ENCODE assay signal across 27 mouse cellular contexts in the genomic region with DNA sequence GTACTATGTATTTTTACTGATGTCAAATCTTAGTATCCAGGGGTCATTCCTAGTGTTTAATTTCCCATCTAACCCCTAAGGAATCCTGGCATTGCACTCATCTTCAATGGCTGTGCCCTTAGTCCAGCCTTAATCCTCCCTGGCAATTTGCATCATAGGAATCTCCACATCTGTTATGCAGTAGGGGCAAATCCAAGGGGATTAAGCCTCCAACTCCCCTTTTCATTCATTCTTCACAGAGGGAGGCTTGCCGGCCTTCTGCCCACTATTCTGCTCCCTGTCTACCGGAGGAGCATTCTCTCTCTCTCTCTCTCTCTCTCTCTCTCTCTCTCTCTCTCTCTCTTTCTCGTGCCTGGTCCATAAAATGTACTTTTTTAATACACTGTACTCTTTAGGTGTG.
DNase-seq lines count a peak whose midpoint lies in the region; ATAC-seq lines count a peak whose summit lies in the region.
"Had no signal": no experiment of that assay in that cellular context is flagged by ENCODE, and none has a peak within 500 bp of the region (broad histone marks: within the 10 kb centered on the region; RNA-seq: fewer than 3 reads in every experiment).

No protein-coding gene starts in this region.

- no peak overlapping the region for H3K4me3 ChIP-seq in hindbrain, embryonic 11.5 days (ENCODE audit: low read depth, low read length)
- no peak overlapping the region for H3K4me3 ChIP-seq in hindbrain, embryonic 16.5 days (ENCODE audit: low read length)
- H3K4me3 ChIP-seq in embryonic facial prominence, embryonic 14.5 days (ENCODE audit: low read depth, low read length), result no peak overlapping the region
- H3K4me3 ChIP-seq: forebrain, embryonic 13.5 days; kidney, embryonic 15.5 days; limb, embryonic 13.5 days; liver, embryonic 12.5 days; neural tube, embryonic 12.5 days had no signal

- no peak for ATAC-seq in hindbrain, embryonic 11.5 days (ENCODE audit: low FRiP score)
- no peak for ATAC-seq in hindbrain, embryonic 16.5 days
- ATAC-seq in embryonic facial prominence, embryonic 14.5 days (ENCODE audit: low read depth), result no peak
- ATAC-seq: forebrain, embryonic 13.5 days; hindbrain, postnatal 0 days; intestine, embryonic 16.5 days; liver, embryonic 12.5 days; Patski had no signal

- intact Hi-C loops in left cerebral cortex, postnatal 36 days (cut with DNase I), result no loop called here

- DNase-seq in hindbrain, embryonic 11.5 days (ENCODE audit: low spot score), result peak; percentile 0
- peak; percentile 12 for DNase-seq in embryo, embryonic 10 days (ENCODE audit: low spot score)
- DNase-seq in embryonic facial prominence, embryonic 14.5 days (ENCODE audit: low spot score), result peak; percentile 1
- peak; percentile 0 for DNase-seq in retina, postnatal 7 days (ENCODE audit: low read depth, low spot score)
- no peak for DNase-seq in left cerebral cortex, postnatal 36 days (ENCODE audit: low spot score in 2 of 2)
- DNase-seq in spleen, postnatal 14 days (ENCODE audit: low spot score in 2 of 2), result no peak
- DNase-seq: adrenal gland, adult 2 months; B cell, adult 2 months; cerebellum, adult 11-12 months; gastrocnemius, postnatal 14 days; heart, adult 11 months; kidney, postnatal 36 days; lung, adult 18-20 months; lung, postnatal 10 days; right cerebral cortex, adult 18-20 months had no signal

- no peaks in the 10 kb centered on the region for H3K4me1 ChIP-seq in hindbrain, embryonic 11.5 days (replicated peaks; ENCODE audit: control insufficient read depth, insufficient read depth, low read length)
- H3K4me1 ChIP-seq in hindbrain, embryonic 16.5 days (ENCODE audit: control insufficient read depth, insufficient read depth, low read depth, low read length), result no peaks in the 10 kb centered on the region
- no peaks in the 10 kb centered on the region for H3K4me1 ChIP-seq in embryonic facial prominence, embryonic 14.5 days (ENCODE audit: control insufficient read depth, insufficient read depth, low read length)
- H3K4me1 ChIP-seq: forebrain, embryonic 13.5 days; kidney, embryonic 15.5 days; limb, embryonic 13.5 days; liver, embryonic 12.5 days; neural tube, embryonic 12.5 days had no signal

- no peaks in the 10 kb centered on the region for H3K9me3 ChIP-seq in hindbrain, embryonic 11.5 days (ENCODE audit: control insufficient read depth, low read length)
- no peaks in the 10 kb centered on the region for H3K9me3 ChIP-seq in hindbrain, embryonic 16.5 days (ENCODE audit: control insufficient read depth, low read length)
- no peaks in the 10 kb centered on the region for H3K9me3 ChIP-seq in embryonic facial prominence, embryonic 14.5 days (ENCODE audit: control insufficient read depth, low read length)
- H3K9me3 ChIP-seq: forebrain, embryonic 13.5 days; G1E; kidney, embryonic 15.5 days; limb, embryonic 13.5 days; liver, embryonic 12.5 days; neural tube, embryonic 12.5 days had no signal

- no peaks in the 10 kb centered on the region for H3K27me3 ChIP-seq in hindbrain, embryonic 11.5 days (ENCODE audit: control insufficient read depth, insufficient read depth, low read length)
- H3K27me3 ChIP-seq in hindbrain, embryonic 16.5 days (replicated peaks; ENCODE audit: control insufficient read depth, insufficient read depth, low read length), result no peaks in the 10 kb centered on the region
- no peaks in the 10 kb centered on the region for H3K27me3 ChIP-seq in embryonic facial prominence, embryonic 14.5 days (replicated peaks; ENCODE audit: control insufficient read depth, insufficient read depth, low read length)
- H3K27me3 ChIP-seq: CH12.LX; forebrain, embryonic 13.5 days; kidney, embryonic 15.5 days; limb, embryonic 13.5 days; liver, embryonic 12.5 days; neural tube, embryonic 12.5 days; Patski had no signal

- H3K4me2 ChIP-seq in hindbrain, embryonic 11.5 days (replicated peaks; ENCODE audit: low read depth, low read length), result no peak overlapping the region
- H3K4me2 ChIP-seq in hindbrain, embryonic 16.5 days (ENCODE audit: low read length), result no peak overlapping the region
- no peak overlapping the region for H3K4me2 ChIP-seq in embryonic facial prominence, embryonic 14.5 days (ENCODE audit: low read depth, low read length)
- H3K4me2 ChIP-seq: forebrain, embryonic 13.5 days; heart, embryonic 11.5 days; kidney, embryonic 15.5 days; limb, embryonic 13.5 days; liver, embryonic 12.5 days; neural tube, embryonic 12.5 days had no signal

- H3K9ac ChIP-seq in hindbrain, embryonic 11.5 days (ENCODE audit: low read depth, low read length), result no peak overlapping the region
- H3K9ac ChIP-seq in hindbrain, embryonic 16.5 days (ENCODE audit: low read depth, low read length), result no peak overlapping the region
- no peak overlapping the region for H3K9ac ChIP-seq in embryonic facial prominence, embryonic 14.5 days (ENCODE audit: low read depth, low read length)
- H3K9ac ChIP-seq: forebrain, embryonic 13.5 days; kidney, embryonic 15.5 days; limb, embryonic 13.5 days; liver, embryonic 12.5 days; neural tube, embryonic 12.5 days had no signal

- no peaks in the 10 kb centered on the region for H3K36me3 ChIP-seq in hindbrain, embryonic 11.5 days (ENCODE audit: control insufficient read depth, insufficient read depth, low read length)
- no peaks in the 10 kb centered on the region for H3K36me3 ChIP-seq in hindbrain, embryonic 16.5 days (ENCODE audit: control insufficient read depth, insufficient read depth, low read length)
- no peaks in the 10 kb centered on the region for H3K36me3 ChIP-seq in embryonic facial prominence, embryonic 14.5 days (ENCODE audit: control insufficient read depth, insufficient read depth, low read length)
- H3K36me3 ChIP-seq: G1E; kidney, embryonic 15.5 days; limb, embryonic 13.5 days; liver, embryonic 12.5 days; neural tube, embryonic 12.5 days had no signal

- 16% methylated on average over 3 of the region's 3 CpGs for WGBS in hindbrain, embryonic 11.5 days
- WGBS in hindbrain, embryonic 16.5 days, result 8% methylated on average over 3 of the region's 3 CpGs
- 32% methylated on average over 3 of the region's 3 CpGs for WGBS in embryonic facial prominence, embryonic 14.5 days

- no peak overlapping the region for H3K27ac ChIP-seq in hindbrain, embryonic 11.5 days (ENCODE audit: low read depth, low read length)
- H3K27ac ChIP-seq in hindbrain, embryonic 16.5 days (ENCODE audit: low read depth, low read length), result no peak overlapping the region
- H3K27ac ChIP-seq in embryonic facial prominence, embryonic 14.5 days (replicated peaks; ENCODE audit: low read depth, low read length), result no peak overlapping the region
- H3K27ac ChIP-seq: forebrain, embryonic 13.5 days; hindbrain, postnatal 0 days; kidney, embryonic 15.5 days; limb, embryonic 13.5 days; liver, embryonic 12.5 days; neural tube, embryonic 12.5 days had no signal

Comparison
In these comparisons a context has a peak if more than half of its experiments do, and no peak if none do; other contexts are left out.
1. DNase-seq: peak in hindbrain, embryonic 11.5 days (single experiment), embryo, embryonic 10 days (single experiment), embryonic facial prominence, embryonic 14.5 days (single experiment) and retina, postnatal 7 days (single experiment); none in left cerebral cortex, postnatal 36 days (0 of 2) and spleen, postnatal 14 days (0 of 2).